Mouse (Mus musculus): ENCODE data around the gene Plek2. TPM values are rescaled to one million over a fixed set of nuclear protein-coding genes. Genes with fewer than 3 reads are reported as not detected.

Gene Plek2
- polyA plus RNA-seq, 1 experiment from 2014 or later: 2.6 TPM

GRCm38 (mm10) chr12:78908081-78908605 lies 1.4 kb upstream of the Plek2 start:
- Histone ChIP-seq H3K9me3 (replicated peaks) (no peaks in the 10 kb centered on the region), H3K4me1 (peaks cover 20% of the 10 kb centered on the region), H3K9ac (replicated peaks) (no peak overlapping the region), H3K27me3 (replicated peaks) (peaks cover 57% of the 10 kb centered on the region), H3K27ac (replicated peaks) (no peak overlapping the region), H3K4me3 (replicated peaks) (no peak overlapping the region), H3K4me2 (no peak overlapping the region), H3K36me3 (no peaks in the 10 kb centered on the region)
- ATAC-seq (ENCODE audit: low FRiP score): no peak
- 82% methylated on average over 6 of the region's 6 CpGs for WGBS

DNA sequence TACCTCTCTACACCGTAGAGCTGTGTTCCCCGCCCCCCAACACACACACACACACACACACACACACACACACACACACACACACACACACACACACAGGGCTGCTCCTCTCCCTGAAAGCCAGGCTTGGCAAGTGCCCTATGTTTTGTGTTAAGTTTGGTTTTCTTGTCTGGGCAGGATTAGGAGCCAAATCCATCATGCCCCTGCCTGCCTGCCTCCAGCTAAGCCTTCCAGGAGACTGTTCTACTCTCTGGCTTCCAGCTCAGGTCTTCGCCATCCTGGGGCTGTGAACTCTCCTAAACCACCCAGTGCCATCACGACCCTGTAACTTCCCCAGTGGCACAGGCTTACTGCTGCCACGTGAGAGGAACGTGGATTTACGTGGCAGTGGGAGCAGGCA lies 2.3 kb downstream of the Plek2 start:
- WGBS: 90% methylated on average over 7 of the region's 7 CpGs
- no peak for ATAC-seq (ENCODE audit: low FRiP score)
- H3K27me3 ChIP-seq (replicated peaks): peaks cover 25% of the 10 kb centered on the region
- H3K4me3 ChIP-seq (replicated peaks): no peak overlapping the region
- H3K9me3 ChIP-seq (replicated peaks): no peaks in the 10 kb centered on the region
- H3K4me2 ChIP-seq: no peak overlapping the region
- no peaks in the 10 kb centered on the region for H3K36me3 ChIP-seq
- peaks cover 5% of the 10 kb centered on the region for H3K4me1 ChIP-seq
- no peak overlapping the region for H3K27ac ChIP-seq (replicated peaks)
- H3K9ac ChIP-seq (replicated peaks): no peak overlapping the region

DNA sequence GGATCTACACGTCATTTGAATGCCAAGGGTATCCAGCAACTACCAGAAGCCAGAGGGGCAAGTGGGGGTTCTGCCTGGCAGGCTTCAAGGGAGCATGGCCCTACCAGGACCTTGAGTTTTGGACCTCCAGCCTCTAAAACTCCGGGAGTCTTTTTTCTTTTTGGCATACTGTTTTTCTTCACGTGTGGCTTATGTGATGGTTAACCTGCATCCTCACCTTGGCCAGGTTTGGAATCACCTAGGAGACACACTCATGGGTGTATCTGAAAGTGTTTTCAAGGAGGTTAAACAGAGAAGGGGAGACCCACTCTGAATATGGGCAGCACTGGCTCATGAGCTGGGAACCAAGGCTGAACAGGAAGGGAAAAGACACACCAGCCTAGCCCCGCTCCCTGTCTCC lies 3.5 kb downstream of the Plek2 start:
- Histone ChIP-seq H3K4me1 (peaks cover 5% of the 10 kb centered on the region), H3K36me3 (no peaks in the 10 kb centered on the region), H3K4me2 (no peak overlapping the region), H3K9me3 (replicated peaks) (no peaks in the 10 kb centered on the region), H3K27me3 (replicated peaks) (peaks cover 17% of the 10 kb centered on the region), H3K9ac (replicated peaks) (no peak overlapping the region), H3K27ac (replicated peaks) (no peak overlapping the region), H3K4me3 (replicated peaks) (no peak overlapping the region)
- WGBS: 80% methylated on average over 4 of the region's 4 CpGs
- ATAC-seq (ENCODE audit: low FRiP score): no peak

DNA sequence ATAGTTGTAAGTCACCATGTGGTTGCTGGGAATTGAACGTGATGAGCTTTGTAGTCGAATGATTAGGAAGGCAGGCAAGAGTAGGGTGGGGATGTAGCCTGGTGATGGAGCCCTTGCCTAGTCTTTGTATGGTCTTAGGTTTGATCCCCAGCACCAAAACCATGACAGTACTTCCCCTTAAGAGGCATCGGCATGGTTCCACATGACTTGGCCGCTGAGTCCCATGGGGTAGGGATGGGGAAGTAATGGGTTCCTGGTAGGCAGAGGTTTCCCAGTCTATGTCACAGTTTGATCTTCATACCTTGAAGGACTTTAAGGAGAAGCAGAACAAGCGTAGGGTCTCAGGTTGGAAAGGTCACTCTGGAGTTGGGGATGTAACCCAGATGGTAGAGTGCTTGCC lies 5.3 kb downstream of the Plek2 start:
- H3K4me2 ChIP-seq: no peak overlapping the region
- no peak overlapping the region for H3K27ac ChIP-seq (replicated peaks)
- no peaks in the 10 kb centered on the region for H3K4me1 ChIP-seq
- 92% methylated on average over 5 of the region's 5 CpGs for WGBS
- ATAC-seq (ENCODE audit: low FRiP score): no peak
- no peak overlapping the region for H3K4me3 ChIP-seq (replicated peaks)
- no peak overlapping the region for H3K9ac ChIP-seq (replicated peaks)
- H3K9me3 ChIP-seq (replicated peaks): no peaks in the 10 kb centered on the region
- H3K27me3 ChIP-seq (replicated peaks): 0 out of 2 replicates have a peak, but pooled peaks cover under 1% of the 10 kb centered on the region
- H3K36me3 ChIP-seq: no peaks in the 10 kb centered on the region

DNA sequence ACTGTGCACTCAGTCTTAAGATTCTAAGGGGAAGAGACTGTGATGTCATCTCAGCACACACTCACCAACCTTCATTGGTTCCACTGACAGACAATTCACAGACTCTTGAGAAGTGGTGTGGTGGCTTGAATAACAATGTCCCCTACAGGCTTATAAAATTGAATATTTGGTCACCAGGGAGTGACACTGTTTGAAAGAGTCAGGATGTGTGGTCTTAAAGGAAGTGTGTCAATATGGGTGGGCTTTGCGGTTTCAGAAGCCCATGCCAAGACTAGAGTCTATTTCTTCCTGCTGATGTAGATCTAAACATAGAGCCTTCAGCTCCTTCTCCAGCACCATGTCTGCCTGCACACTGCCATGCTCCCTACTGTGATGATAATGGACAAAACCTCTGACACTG lies 8.9 kb downstream of the Plek2 start:
- 97% methylated on average over 1 of the region's 1 CpGs for WGBS
- no peak for ATAC-seq (ENCODE audit: low FRiP score)

DNA sequence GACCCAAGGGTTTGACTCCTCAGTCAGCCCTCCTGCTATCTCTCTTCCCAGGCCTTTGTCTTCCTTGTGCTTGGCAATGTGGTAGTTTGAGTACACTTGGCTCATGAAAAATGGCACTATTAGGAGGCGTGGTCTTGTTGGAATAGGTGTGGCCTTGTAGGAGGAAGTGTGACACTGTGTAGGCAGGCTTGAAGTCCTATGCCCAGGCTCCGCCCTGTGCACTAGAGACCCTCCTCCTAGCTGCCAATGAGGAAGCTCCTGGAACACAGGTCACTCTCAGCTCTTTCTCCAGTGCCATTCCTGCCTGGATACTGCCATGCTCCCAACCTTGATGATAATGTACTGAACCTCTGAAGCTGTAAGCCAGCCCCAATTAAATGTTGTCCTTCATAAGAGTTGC lies 15.6 kb downstream of the Plek2 start:
- Histone ChIP-seq H3K27ac (replicated peaks) (no peak overlapping the region), H3K27me3 (replicated peaks) (no peaks in the 10 kb centered on the region), H3K36me3 (peaks cover 10% of the 10 kb centered on the region), H3K9ac (replicated peaks) (no peak overlapping the region), H3K4me3 (replicated peaks) (no peak overlapping the region), H3K4me2 (no peak overlapping the region), H3K4me1 (no peaks in the 10 kb centered on the region), H3K9me3 (replicated peaks) (no peaks in the 10 kb centered on the region)
- WGBS: 89% methylated on average over 2 of the region's 2 CpGs
- no peak for ATAC-seq (ENCODE audit: low FRiP score)

More for the DNA sequence above, 8.9 kb downstream of the Plek2 start:
- Histone ChIP-seq H3K36me3 (no peaks in the 10 kb centered on the region), H3K4me2 (no peak overlapping the region), H3K9ac (replicated peaks) (no peak overlapping the region), H3K27me3 (replicated peaks) (no peaks in the 10 kb centered on the region), H3K27ac (replicated peaks) (no peak overlapping the region), H3K4me3 (replicated peaks) (no peak overlapping the region), H3K4me1 (no peaks in the 10 kb centered on the region), H3K9me3 (replicated peaks) (no peaks in the 10 kb centered on the region)

GRCm38 (mm10) chr12:78890062-78890461 lies 16.7 kb downstream of the Plek2 start:
- Histone ChIP-seq H3K9me3 (replicated peaks) (no peaks in the 10 kb centered on the region), H3K4me2 (no peak overlapping the region), H3K27ac (replicated peaks) (no peak overlapping the region), H3K9ac (replicated peaks) (no peak overlapping the region), H3K4me3 (replicated peaks) (no peak overlapping the region), H3K27me3 (replicated peaks) (no peaks in the 10 kb centered on the region), H3K4me1 (no peaks in the 10 kb centered on the region), H3K36me3 (peaks cover 19% of the 10 kb centered on the region)
- ATAC-seq (ENCODE audit: low FRiP score): no peak
- 78% methylated on average over 1 of the region's 1 CpGs for WGBS

DNA sequence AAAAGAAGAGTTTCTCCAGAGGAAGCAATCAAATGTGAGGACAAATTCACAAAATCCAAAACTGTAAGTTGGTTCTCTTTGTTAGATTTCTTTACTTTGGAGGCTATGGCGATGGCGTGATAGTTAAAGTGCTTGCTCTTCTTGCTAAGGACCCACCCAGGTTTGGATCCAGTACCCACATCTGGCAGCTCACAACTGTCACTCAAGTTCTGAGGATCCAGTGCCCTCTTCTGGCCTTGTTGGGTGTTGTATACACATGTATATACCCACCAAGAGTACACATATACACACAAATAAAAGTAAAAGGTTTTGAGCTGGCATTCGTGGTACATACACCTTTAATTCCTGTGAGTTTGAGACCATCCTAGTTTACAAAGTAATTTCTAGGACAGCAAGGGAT lies 32.2 kb downstream of the Plek2 start:
- no peak overlapping the region for H3K9ac ChIP-seq (replicated peaks)
- no peak overlapping the region for H3K4me2 ChIP-seq
- H3K4me3 ChIP-seq (replicated peaks): no peak overlapping the region
- ATAC-seq (ENCODE audit: low FRiP score): no peak
- H3K27ac ChIP-seq (replicated peaks): no peak overlapping the region
- WGBS: 98% methylated on average over 3 of the region's 3 CpGs
- no peaks in the 10 kb centered on the region for H3K27me3 ChIP-seq (replicated peaks)
- H3K9me3 ChIP-seq (replicated peaks): no peaks in the 10 kb centered on the region
- H3K4me1 ChIP-seq: no peaks in the 10 kb centered on the region
- peaks cover 47% of the 10 kb centered on the region for H3K36me3 ChIP-seq

DNA sequence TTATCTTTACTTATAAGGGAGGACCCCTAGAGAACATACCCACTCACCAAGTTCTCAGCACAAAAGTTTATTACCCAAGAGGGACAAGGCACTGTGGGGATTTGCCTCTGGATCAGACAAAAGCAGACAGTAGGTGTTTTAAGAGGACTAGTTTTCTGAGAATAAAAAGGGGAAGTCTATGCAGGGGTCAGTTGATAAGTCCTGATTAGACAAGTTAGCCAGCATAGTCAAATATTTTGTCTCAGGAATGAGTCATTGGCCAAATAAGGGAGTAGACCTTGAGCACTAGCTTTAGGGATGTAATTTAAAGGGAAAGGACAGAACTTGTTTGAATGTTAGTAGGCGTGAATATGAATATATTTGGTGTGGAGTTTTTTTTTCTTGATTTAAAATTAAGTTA lies 38.6 kb downstream of the Plek2 start:
- Histone ChIP-seq H3K27me3 (replicated peaks) (no peaks in the 10 kb centered on the region), H3K9me3 (replicated peaks) (no peaks in the 10 kb centered on the region), H3K4me3 (replicated peaks) (no peak overlapping the region), H3K4me2 (no peak overlapping the region), H3K9ac (replicated peaks) (no peak overlapping the region), H3K4me1 (peaks cover 5% of the 10 kb centered on the region), H3K27ac (replicated peaks) (no peak overlapping the region), H3K36me3 (peaks cover 24% of the 10 kb centered on the region)
- no peak for ATAC-seq (ENCODE audit: low FRiP score)
- WGBS: 98% methylated on average over 1 of the region's 1 CpGs

DNA sequence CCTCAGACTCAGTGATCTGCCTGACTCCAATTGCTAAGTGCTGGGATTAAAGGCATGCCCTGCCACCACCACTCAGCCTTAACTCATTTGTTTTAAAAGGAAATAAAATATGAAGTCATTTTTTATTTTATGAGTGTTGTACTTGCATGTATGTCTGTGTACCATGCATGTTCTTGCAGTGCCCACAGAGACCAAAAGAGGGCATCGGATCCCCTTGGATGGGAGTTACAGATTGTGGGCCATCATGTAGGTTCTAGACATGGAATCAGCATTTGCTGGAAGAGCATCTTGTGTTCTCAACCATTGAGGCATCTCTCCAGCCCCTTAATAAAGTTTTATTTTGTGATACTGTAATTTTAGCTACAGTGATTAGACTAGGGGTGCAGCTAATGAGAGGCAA lies 41.3 kb downstream of the Plek2 start:
- H3K27me3 ChIP-seq (replicated peaks): no peaks in the 10 kb centered on the region
- H3K4me1 ChIP-seq: peaks cover 16% of the 10 kb centered on the region
- H3K9me3 ChIP-seq (replicated peaks): no peaks in the 10 kb centered on the region
- H3K9ac ChIP-seq (replicated peaks): no peak overlapping the region
- no peak overlapping the region for H3K4me2 ChIP-seq
- no peak overlapping the region for H3K27ac ChIP-seq (replicated peaks)
- 95% methylated on average over 1 of the region's 1 CpGs for WGBS
- peaks cover 13% of the 10 kb centered on the region for H3K36me3 ChIP-seq
- no peak for ATAC-seq (ENCODE audit: low FRiP score)
- no peak overlapping the region for H3K4me3 ChIP-seq (replicated peaks)

GRCm38 (mm10) chr12:78862254-78862730 lies 44.5 kb downstream of the Plek2 start:
- under 1% methylated on average over 22 of the region's 22 CpGs for WGBS
- H3K27ac ChIP-seq (replicated peaks): peak overlapping the region; percentile 91
- H3K27me3 ChIP-seq (replicated peaks): no peaks in the 10 kb centered on the region
- H3K4me1 ChIP-seq: peaks cover 45% of the 10 kb centered on the region
- 0 out of 2 replicates have a peak, but pooled peaks cover 8% of the 10 kb centered on the region for H3K36me3 ChIP-seq
- no peaks in the 10 kb centered on the region for H3K9me3 ChIP-seq (replicated peaks)
- no peak; the same call in 1 of the 2 replicates for ATAC-seq (ENCODE audit: low FRiP score)
- peak overlapping the region; percentile 96 for H3K4me3 ChIP-seq (replicated peaks)
- H3K9ac ChIP-seq (replicated peaks): peak overlapping the region; percentile 81
- H3K4me2 ChIP-seq: peak overlapping the region; percentile 60

DNA sequence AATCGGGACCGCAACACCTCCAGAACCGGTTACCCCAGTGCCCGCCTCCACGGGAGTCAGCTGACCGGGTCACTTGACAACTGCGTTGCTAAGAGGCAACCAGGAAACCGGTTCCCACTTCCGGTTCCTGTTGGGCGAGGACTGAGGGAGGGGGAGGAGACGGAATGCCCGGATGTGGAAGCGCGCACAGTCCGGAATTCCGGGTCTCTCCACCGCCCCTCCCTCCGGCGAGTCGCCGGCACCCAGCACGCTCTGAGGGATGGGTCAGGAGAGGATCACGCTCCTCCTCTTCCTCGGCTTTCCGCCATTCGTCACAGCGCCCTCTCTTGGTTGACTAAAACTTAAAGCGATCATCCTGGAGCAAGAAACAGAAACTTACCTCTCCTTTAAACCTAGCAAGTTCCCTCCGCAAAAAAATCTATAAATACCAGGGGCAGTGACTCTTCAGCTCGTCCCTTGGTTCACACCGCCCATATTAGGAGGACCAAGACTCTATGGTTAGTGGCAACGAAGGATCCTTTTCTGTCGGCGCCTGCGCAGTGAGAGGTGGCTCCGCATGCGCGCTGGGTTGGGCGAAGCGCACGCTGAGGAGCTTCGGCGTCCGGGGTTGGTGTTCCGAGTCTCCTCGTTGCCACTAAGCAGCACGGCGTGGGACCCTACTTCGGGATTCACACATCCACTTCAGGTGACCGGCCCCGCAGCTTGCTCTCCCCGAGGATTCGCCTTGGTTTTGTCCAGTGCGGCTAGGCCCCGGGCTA lies 45.1 kb downstream of the Plek2 start, which contains the start of the genes Atp6v1d and Eif2s1:
Gene Atp6v1d, minus strand, starts transcription at position 143 of the 758 bp plus-strand sequence.
Gene Eif2s1, plus strand, starts transcription at position 324 of the 758 bp plus-strand sequence.
- ATAC-seq (ENCODE audit: low FRiP score): peak; percentile 100
- peak within 1 kb of the TSS; percentile 96 for H3K4me3 ChIP-seq (replicated peaks)
- under 1% methylated on average over 55 of the region's 55 CpGs for WGBS
- H3K27me3 ChIP-seq (replicated peaks): no peaks in the 10 kb centered on the region
- H3K9me3 ChIP-seq (replicated peaks): no peaks in the 10 kb centered on the region
- peaks cover 45% of the 10 kb centered on the region for H3K4me1 ChIP-seq
- peak within 1 kb of the TSS; percentile 81 for H3K9ac ChIP-seq (replicated peaks)
- H3K27ac ChIP-seq (replicated peaks): peak within 1 kb of the TSS; percentile 91
- 0 out of 2 replicates have a peak, but pooled peaks cover 6% of the 10 kb centered on the region for H3K36me3 ChIP-seq
- H3K4me2 ChIP-seq: peak within 1 kb of the TSS; percentile 92

Data from neural tube, embryonic 15.5 days (tissue).